Mouse (Mus musculus): ENCODE data around the gene Fam136a.

- TF ChIP-seq CTCF (IDR thresholded peaks at IDR 0.05; ENCODE audit: low read depth): peak; percentile 40
- TF ChIP-seq EP300 (optimal IDR thresholded peaks at IDR 0.05): no peak
These were observed 4.1 kb upstream of the Fam136a start for GRCm38 (mm10) chr6:86361373-86361772.
